Mouse (Mus musculus): ENCODE measurements around the gene Farp1.

- TF ChIP-seq CTCF (IDR thresholded peaks at IDR 0.05): no peak
- no peak for TF ChIP-seq POLR2A (IDR thresholded peaks at IDR 0.05; ENCODE audit: insufficient read depth, low read depth, low read length)
- no peak for TF ChIP-seq EP300 (IDR thresholded peaks at IDR 0.05; ENCODE audit: insufficient read depth, low read depth, low read length)
These were observed 3.6 kb upstream of the Farp1 start for GRCm38 (mm10) chr14:121031396-121031795.

All from heart, adult 2 months (tissue).